Mouse (Mus musculus) 3T3-L1 (cell line): ENCODE results near the gene C87436.

Source experiments
- DNase-seq: peaks from one replicate; pipeline ENCODE4 v3.0.0-alpha.2; 2015; ENCODE audit warnings: low read depth, low spot score

C87436 gene

GRCm38 (mm10) chr6:86509866-86510200, 71.7 kb downstream of the C87436 start:
- no peak for DNase-seq

- DNase-seq = no peak
Measured at GRCm38 (mm10) chr6:86510979-86511378, 72.8 kb downstream of the C87436 start.

- DNase-seq = peak; percentile 84
Measured at GRCm38 (mm10) chr6:86513296-86513695, 75.1 kb downstream of the C87436 start.

- no peak for DNase-seq
Measured at GRCm38 (mm10) chr6:86516021-86516420, 77.8 kb downstream of the C87436 start.

- peak; percentile 75 for DNase-seq
Measured at GRCm38 (mm10) chr6:86519767-86520345, 81.7 kb downstream of the C87436 start.

- DNase-seq = peak; percentile 46
Measured at GRCm38 (mm10) chr6:86522001-86522911, 84.1 kb downstream of the C87436 start.
